Mouse (Mus musculus): ENCODE data around the gene 4933402J07Rik. TPM values are rescaled to one million over a fixed set of nuclear protein-coding genes. Genes with fewer than 3 reads are reported as not detected.

The 4933402J07Rik gene
- under 1 TPM in 1 of 4 experiments, not detected in 3; 0.25 TPM for total RNA-seq (2022)

- no peak for DNase-seq (ENCODE audit: low spot score in 2 of 2)
These were observed at the start of gene 4933402J07Rik for GRCm38 (mm10) chr8:87563553-87563952. 4933402J07Rik (plus strand) TSS chr8:87563853.

GRCm38 (mm10) chr8:87517132-87517531 lies 46.5 kb upstream of the 4933402J07Rik start:
- no peak for DNase-seq (ENCODE audit: low spot score in 2 of 2)

GRCm38 (mm10) chr8:87525006-87525405 lies 38.6 kb upstream of the 4933402J07Rik start:
- DNase-seq (ENCODE audit: low spot score in 2 of 2) = no peak

GRCm38 (mm10) chr8:87531176-87531575 lies 32.5 kb upstream of the 4933402J07Rik start:
- DNase-seq (ENCODE audit: low spot score in 2 of 2) = no peak

GRCm38 (mm10) chr8:87533476-87533875 lies 30.2 kb upstream of the 4933402J07Rik start:
- no peak for DNase-seq (ENCODE audit: low spot score in 2 of 2)

- DNase-seq (ENCODE audit: low spot score in 2 of 2) = no peak
These were observed 28.8 kb upstream of the 4933402J07Rik start for GRCm38 (mm10) chr8:87534846-87535245.

- peak; percentile 28 to 74 for DNase-seq (ENCODE audit: low spot score in 2 of 2)
These were observed 26.9 kb upstream of the 4933402J07Rik start for GRCm38 (mm10) chr8:87536615-87537329.

- DNase-seq (ENCODE audit: low spot score in 2 of 2) = peak; percentile 19 to 29
These were observed 23.7 kb upstream of the 4933402J07Rik start for GRCm38 (mm10) chr8:87539829-87540394.

- DNase-seq (ENCODE audit: low spot score in 2 of 2) = no peak
These were observed 13.8 kb upstream of the 4933402J07Rik start for GRCm38 (mm10) chr8:87549881-87550280.

GRCm38 (mm10) chr8:87552801-87553200 lies 10.9 kb upstream of the 4933402J07Rik start:
- no peak for DNase-seq (ENCODE audit: low spot score in 2 of 2)

GRCm38 (mm10) chr8:87560801-87561200 lies 2.9 kb upstream of the 4933402J07Rik start:
- DNase-seq (ENCODE audit: low spot score in 2 of 2) = no peak

- no peak for DNase-seq (ENCODE audit: low spot score in 2 of 2)
These were observed 5.5 kb downstream of the 4933402J07Rik start for GRCm38 (mm10) chr8:87569203-87569602.

- no peak for DNase-seq (ENCODE audit: low spot score in 2 of 2)
These were observed 6.3 kb downstream of the 4933402J07Rik start for GRCm38 (mm10) chr8:87569706-87570563.

- no peak for DNase-seq (ENCODE audit: low spot score in 2 of 2)
These were observed 6.9 kb downstream of the 4933402J07Rik start for GRCm38 (mm10) chr8:87570564-87570855.

GRCm38 (mm10) chr8:87570880-87571279 lies 7.2 kb downstream of the 4933402J07Rik start:
- DNase-seq (ENCODE audit: low spot score in 2 of 2) = no peak

- peak; percentile 25 to 65 for DNase-seq (ENCODE audit: low spot score in 2 of 2)
These were observed 30.6 kb downstream of the 4933402J07Rik start for GRCm38 (mm10) chr8:87594272-87594671.

- DNase-seq (ENCODE audit: low spot score in 2 of 2) = no peak
These were observed 39.1 kb downstream of the 4933402J07Rik start for GRCm38 (mm10) chr8:87602731-87603130.

- no peak for DNase-seq (ENCODE audit: low spot score in 2 of 2)
These were observed 45.5 kb downstream of the 4933402J07Rik start for GRCm38 (mm10) chr8:87609110-87609509.

- no peak for DNase-seq (ENCODE audit: low spot score in 2 of 2)
These were observed 46.1 kb downstream of the 4933402J07Rik start for GRCm38 (mm10) chr8:87609651-87610192.

GRCm38 (mm10) chr8:87613701-87614100 lies 50.0 kb downstream of the 4933402J07Rik start:
- DNase-seq (ENCODE audit: low spot score in 2 of 2) = no peak

GRCm38 (mm10) chr8:87619118-87619517 lies 55.5 kb downstream of the 4933402J07Rik start:
- DNase-seq (ENCODE audit: low spot score in 2 of 2) = no peak

GRCm38 (mm10) chr8:87619529-87619928 lies 55.9 kb downstream of the 4933402J07Rik start:
- DNase-seq (ENCODE audit: low spot score in 2 of 2) = no peak

All from layer of hippocampus, adult 8-10 months (tissue).